Mouse (Mus musculus) embryonic fibroblast, embryonic 13.5 days (primary cell): ENCODE data around the gene Thoc5. TPM values are rescaled to one million over a fixed set of nuclear protein-coding genes. Genes with fewer than 3 reads are reported as not detected.

ENCODE experiments used
- H3K27ac ChIP-seq: 2 replicates; pipeline ENCODE4 v1.5.1; 2012; ENCODE audit warnings: low read length, control low read depth, inconsistent platforms; ENCODE audit not compliant: insufficient read depth
- H3K4me1 ChIP-seq: 2 replicates; pipeline ENCODE4 v1.6.1; 2011; ENCODE audit warnings: low read length; ENCODE audit not compliant: control insufficient read depth, insufficient read depth
- H3K4me3 ChIP-seq: 2 replicates; pipeline ENCODE4 v1.5.1; 2011; ENCODE audit warnings: mild to moderate bottlenecking, control low read depth, low read length; ENCODE audit not compliant: insufficient read depth
- CTCF ChIP-seq: IDR thresholded peaks from 2 replicates; pipeline ENCODE4 v1.5.1; 2011; ENCODE audit warnings: mild to moderate bottlenecking, control low read depth, low read length, moderate library complexity, borderline replicate concordance; ENCODE audit not compliant: insufficient read depth
- POLR2A ChIP-seq: IDR thresholded peaks from 2 replicates; pipeline ENCODE4 v1.6.1; 2011; ENCODE audit warnings: low read depth, mild to moderate bottlenecking, control low read depth, low read length, moderate library complexity
- polyA plus RNA-seq: library from polyadenylated mRNA; stranded (reverse); fragments of >200 nt; gene quantifications from 2 replicates; pipeline ENCODE4 v1.2.4, GENCODE M21; 2011; ENCODE audit warnings: low read depth; ENCODE audit not compliant: missing spikeins, insufficient read length

Thoc5 gene
- polyA plus RNA-seq, 1 experiment, result 34.9 TPM

GRCm38 (mm10) chr11:4973871-4974256, 78.7 kb downstream of the Thoc5 start:
- Histone ChIP-seq H3K27ac (no peak overlapping the region), H3K4me3 (no peak overlapping the region), H3K4me1 (no peaks in the 10 kb centered on the region)
- TF ChIP-seq CTCF (no peak), POLR2A (no peak)

- Histone ChIP-seq H3K4me1 (no peaks in the 10 kb centered on the region), H3K4me3 (no peak overlapping the region), H3K27ac (no peak overlapping the region)
- TF ChIP-seq POLR2A (no peak), CTCF (no peak)
Measured at GRCm38 (mm10) chr11:4974376-4975122, 79.4 kb downstream of the Thoc5 start.

DNA sequence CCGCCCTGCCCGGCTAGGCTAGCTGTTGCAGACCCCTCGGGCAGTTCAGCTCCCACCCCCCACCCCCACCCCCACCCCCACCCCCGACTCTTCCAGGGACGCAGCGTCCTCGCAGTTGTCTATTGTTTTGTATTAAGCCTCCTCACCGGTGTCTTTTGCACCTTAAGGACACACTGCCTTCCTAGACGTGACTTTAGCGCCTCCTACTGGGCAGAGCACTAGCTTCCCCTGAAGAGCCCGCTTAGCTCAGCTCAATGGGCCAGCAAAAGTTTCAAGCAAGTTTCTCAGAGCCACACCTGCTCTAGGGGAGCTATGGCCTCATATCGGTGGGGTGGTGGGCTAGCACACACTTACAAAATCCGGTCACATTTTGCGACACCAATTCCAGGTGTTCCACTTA, 80.5 kb downstream of the Thoc5 start:
- no peak overlapping the region for H3K27ac ChIP-seq
- H3K4me3 ChIP-seq, result no peak overlapping the region
- no peaks in the 10 kb centered on the region for H3K4me1 ChIP-seq
- TF ChIP-seq CTCF (peak; percentile 83; the same call in 1 of the 2 replicates), POLR2A (no peak)

Other genes with a start within 250 kb of the Thoc5 start
- gene Uqcr10, start 191.0 kb upstream of the Thoc5 start, polyA plus RNA-seq, result 259 and 274 TPM in 2 replicates
- gene Zmat5, start 190.6 kb upstream of the Thoc5 start, polyA plus RNA-seq, result 8.9 and 9.4 TPM in 2 replicates
- gene Cabp7, start 148.5 kb upstream of the Thoc5 start, polyA plus RNA-seq, result not detected in 2 replicates
- gene Nf2, start 45.8 kb upstream of the Thoc5 start, polyA plus RNA-seq, result 45.3 and 52.9 TPM in 2 replicates
- 16.4 and 20.8 TPM in 2 replicates for gene Nipsnap1, start 21.4 kb upstream of the Thoc5 start, polyA plus RNA-seq
- not detected in 2 replicates for gene Nefh, start 52.7 kb downstream of the Thoc5 start, polyA plus RNA-seq
- 62.4 and 65.8 TPM in 2 replicates for gene Ap1b1, start 91.5 kb downstream of the Thoc5 start, polyA plus RNA-seq
- not detected in 2 replicates for gene Rasl10a, start 162.8 kb downstream of the Thoc5 start, polyA plus RNA-seq
- 37.8 and 50.2 TPM in 2 replicates for gene Gas2l1, start 170.0 kb downstream of the Thoc5 start, polyA plus RNA-seq
- gene Rhbdd3, start 203.6 kb downstream of the Thoc5 start, polyA plus RNA-seq, result 16.5 and 19.5 TPM in 2 replicates
- gene Ewsr1, start 203.9 kb downstream of the Thoc5 start, polyA plus RNA-seq, result 559 and 769 TPM in 2 replicates